Mouse (Mus musculus) ovary, postnatal 10 days (tissue): ENCODE results near the gene M1ap.
A peak's percentile ranks its signal among the peaks of the same experiment; 100 is the strongest.

Experiments used
- DNase-seq: peaks from one replicate; pipeline ENCODE4 v3.0.0; 2022; ENCODE audit warnings: low spot score

Gene M1ap

GRCm38 (mm10) chr6:83010010-83010409 is 63.3 kb downstream of the M1ap start:
- DNase-seq, result no peak

DNA sequence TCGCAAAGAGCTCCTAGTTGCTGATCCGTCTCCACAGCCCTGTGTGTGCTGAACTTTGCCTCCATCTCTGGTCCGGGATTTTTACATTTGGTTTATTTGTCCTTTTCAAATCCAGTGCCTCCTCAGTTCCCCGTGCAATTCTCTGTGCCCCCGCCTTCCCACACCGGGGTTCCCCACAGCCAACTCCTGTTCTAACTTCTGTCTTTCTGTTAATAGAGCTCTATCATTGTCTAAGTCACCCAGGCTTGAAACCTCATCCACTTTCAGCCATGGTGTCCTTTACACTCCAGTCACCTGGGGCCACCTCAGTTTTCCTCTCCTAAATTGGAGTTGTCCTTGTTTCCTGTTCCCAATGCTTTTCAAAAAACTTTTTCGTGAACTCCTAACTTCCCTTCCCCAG is 64.6 kb downstream of the M1ap start:
- DNase-seq, result no peak

GRCm38 (mm10) chr6:83011756-83012155 is 65.1 kb downstream of the M1ap start:
- DNase-seq, result no peak

DNA sequence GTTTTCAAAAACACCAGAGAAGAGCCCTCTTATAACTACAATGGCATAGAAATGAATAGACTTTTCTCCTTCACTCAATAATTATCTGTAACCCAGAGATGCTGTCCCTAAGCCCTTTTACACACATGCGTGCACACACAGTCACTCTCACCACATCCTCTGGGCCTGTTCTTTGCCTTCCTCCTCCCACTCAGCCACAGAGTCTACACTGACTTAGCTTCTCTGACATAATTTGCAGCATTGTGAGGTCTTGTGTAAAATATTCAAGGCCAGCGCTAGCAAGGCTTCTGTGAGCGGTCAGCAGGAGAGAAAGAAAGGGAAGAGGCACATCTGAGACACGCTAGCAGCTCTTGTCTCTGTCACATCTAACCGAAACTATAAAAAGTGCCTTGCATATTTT is 66.7 kb downstream of the M1ap start:
- DNase-seq, result no peak

GRCm38 (mm10) chr6:83014482-83015466 is 68.1 kb downstream of the M1ap start:
- no peak for DNase-seq

- no peak for DNase-seq
These were observed 69.0 kb downstream of the M1ap start for GRCm38 (mm10) chr6:83015749-83016148.

DNA sequence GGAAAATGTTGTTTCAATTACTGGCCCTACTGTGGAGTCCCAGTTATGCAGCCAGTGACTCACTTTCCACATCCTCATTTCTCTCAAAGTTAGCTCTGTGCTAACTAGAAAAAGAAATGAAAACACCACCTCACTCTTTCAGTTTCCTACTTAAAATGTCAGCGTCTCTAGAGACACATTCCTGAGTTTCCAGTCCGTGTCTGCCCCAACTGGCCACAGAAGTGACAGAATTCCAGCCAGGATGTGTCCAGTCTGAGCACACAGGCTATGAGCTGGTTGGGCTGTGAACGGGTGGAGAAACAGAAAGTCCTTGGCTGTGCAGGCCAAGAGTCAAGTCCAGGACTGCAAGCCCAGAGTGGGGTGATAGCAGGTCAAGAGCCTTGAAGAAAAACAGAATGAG is 70.5 kb downstream of the M1ap start:
- DNase-seq, result no peak

GRCm38 (mm10) chr6:83019044-83019443 is 72.3 kb downstream of the M1ap start:
- DNase-seq, result no peak

DNA sequence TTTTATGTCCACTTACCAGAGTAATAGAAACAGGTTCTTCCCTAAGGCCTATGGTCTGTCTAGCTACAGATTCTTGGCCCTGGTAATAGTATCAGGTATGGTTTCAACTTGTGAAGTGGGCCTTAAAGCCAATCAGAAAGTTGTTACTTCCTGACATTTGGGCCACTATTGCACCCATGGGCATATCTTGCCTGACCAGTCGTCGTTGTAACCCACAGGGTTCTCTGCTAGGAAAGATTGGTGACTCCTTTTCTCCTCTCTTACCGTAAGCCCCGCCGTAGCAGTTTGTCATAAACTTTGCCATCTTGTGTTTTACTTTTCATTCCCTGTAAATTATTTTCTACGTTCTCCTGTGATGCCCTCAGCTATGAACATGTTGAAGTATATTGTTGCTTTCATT is 73.4 kb downstream of the M1ap start:
- DNase-seq, result no peak

DNA sequence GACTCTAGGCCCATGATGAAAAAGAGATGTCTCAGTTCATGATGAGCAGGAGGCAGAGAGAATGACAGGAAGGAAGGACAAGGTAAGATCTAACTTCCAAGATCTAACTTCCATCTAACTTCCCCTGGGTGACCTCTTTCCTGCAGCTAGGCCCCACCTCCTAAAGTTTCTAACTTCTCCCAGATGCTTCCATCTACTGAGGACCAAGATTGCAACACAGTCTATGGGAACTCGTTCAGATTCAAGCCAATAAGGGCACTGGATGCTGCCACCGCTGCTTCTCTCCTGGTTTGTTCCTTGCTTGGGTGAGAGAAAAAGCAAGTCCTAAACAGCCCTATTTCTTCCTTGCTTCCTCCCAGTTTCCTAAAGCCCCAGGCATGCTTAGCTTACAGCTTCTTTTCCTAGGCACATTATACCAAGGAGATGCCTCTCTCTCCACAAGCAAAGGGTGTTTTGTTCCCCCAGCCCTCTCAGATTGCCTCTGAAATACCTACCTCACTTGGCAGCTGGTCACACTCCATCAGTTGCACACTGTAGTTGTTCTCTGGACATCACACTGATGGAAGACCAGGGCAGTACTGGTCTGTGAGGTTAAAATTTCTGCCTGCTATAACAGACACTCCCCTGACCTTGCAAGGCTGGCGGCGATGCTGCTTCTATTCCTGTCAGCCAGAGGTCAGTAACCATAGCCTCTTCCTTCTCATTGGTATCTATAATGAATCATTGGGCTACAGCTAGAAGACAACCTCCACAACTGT is 74.3 kb downstream of the M1ap start:
- no peak for DNase-seq

DNA sequence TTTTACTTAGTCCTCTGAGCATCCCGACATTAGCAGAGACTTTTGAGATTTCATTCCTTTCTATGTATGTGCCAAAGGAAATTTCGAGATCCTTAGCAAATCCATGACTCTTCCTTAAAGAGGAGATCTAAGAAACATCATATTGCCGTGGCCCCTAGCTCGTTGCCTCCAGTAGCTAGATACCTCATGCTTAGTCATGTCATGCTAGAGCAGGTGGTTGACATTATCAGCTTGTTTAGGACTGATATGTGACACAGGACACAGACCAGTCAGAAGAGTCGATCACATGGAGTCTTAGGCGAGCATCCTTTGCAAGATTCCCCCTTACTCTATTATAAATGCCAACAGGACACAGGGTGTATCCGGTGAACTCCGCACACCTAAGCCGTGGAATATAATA is 76.3 kb downstream of the M1ap start:
- DNase-seq, result no peak

GRCm38 (mm10) chr6:83023786-83024185 is 77.1 kb downstream of the M1ap start:
- DNase-seq, result no peak

- DNase-seq, result no peak
These were observed 77.7 kb downstream of the M1ap start for GRCm38 (mm10) chr6:83024421-83024820.

- no peak for DNase-seq
These were observed 78.5 kb downstream of the M1ap start for GRCm38 (mm10) chr6:83025221-83025620.

- no peak for DNase-seq
These were observed 80.6 kb downstream of the M1ap start for GRCm38 (mm10) chr6:83027293-83027692.

- no peak for DNase-seq
These were observed 81.0 kb downstream of the M1ap start for GRCm38 (mm10) chr6:83027706-83028105.

GRCm38 (mm10) chr6:83029777-83030176 is 83.1 kb downstream of the M1ap start:
- no peak for DNase-seq

DNA sequence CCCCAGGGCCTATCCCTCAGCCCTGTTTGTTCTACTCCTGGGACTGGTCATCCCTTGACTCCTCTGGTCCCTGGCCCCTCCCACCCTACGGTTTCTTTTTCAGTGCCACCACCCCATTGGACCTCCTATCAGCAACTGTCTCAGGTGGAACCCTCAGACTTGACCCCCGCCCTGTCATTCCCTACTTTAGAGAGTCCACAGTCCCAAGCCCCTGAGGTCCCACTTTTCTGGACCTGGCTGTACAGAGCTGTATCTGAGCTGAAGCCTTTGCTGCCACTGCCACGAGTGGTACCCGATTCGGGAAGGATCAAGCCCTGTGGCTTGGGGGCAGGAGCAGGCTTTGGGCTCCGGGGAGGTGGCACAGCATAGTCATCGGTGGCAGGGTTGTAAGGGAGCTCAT is 84.4 kb downstream of the M1ap start:
- DNase-seq, result no peak

DNA sequence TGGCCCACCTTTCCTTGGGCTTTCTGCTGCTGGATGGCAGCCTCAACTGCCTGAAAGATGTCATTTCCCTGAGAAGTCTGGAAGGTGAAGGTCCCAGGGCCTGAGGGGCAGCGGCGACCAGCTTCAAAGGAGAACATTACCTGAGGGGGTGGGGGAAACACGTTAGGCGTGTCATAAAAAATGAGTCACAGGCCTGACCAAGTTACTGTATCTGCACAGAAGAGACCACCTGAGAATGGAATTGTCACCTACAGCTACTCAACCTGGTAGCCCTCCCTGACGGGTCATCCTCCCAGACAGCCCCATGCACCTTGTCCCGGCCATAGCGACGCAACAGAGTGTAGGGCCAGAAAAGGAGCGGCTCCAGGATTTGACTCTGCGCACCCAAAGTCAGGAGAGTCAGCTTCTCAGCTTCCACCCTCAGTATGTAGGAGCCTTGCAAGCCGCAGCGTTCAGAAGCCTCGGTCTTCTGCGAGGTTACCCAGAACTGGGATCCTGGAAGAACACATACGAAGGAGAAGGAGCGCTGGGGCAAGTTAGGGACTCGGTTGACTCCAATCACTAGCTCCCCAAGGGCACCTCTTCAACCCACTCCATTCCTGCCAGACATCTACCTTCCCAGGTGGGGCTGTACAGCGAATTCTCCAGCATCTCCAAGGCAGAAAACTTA is 85.4 kb downstream of the M1ap start:
- DNase-seq, result no peak

DNA sequence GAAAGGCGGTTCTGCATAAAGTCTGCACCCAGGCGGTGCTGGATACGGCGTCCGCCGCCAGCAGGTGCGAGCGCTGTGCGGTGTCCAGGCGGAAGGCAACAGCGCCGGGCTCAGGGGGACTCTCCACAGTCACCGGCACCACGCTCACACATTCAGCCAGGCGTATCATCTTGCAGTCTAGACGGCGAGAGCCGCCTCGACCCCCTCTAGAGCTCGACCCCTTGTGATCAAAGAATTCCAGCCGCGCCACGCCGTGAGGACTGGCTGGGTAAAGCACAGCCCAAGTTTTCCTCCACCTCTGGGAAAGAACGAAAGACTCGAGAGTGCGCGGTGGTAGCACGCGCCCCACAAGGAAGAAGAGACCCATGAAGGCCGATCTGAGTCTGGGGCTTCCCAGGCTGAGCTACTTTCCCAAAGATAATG is 86.1 kb downstream of the M1ap start:
- DNase-seq, result peak; percentile 45

GRCm38 (mm10) chr6:83033249-83034185 is 86.8 kb downstream of the M1ap start, which contains the start of the genes Dok1 and Loxl3:
Gene Dok1 (minus strand): TSS chr6:83033471.
Gene Loxl3 (plus strand): TSS chr6:83034173.
- DNase-seq, result peak; percentile 52
